ENCODE assay signal across 8 mouse cellular contexts in genomic region chr9:57765364-57766351, GRCm38 (mm10). TPM values are rescaled to one million over a fixed set of nuclear protein-coding genes. Genes with fewer than 3 reads are reported as not detected.
DNase-seq lines count a peak whose midpoint lies in the region; ATAC-seq and TF ChIP-seq lines count a peak whose summit lies in the region.

Clk3 (minus strand) TSS chr9:57765860.

- no peaks in the 10 kb centered on the region for H3K9me3 ChIP-seq in MEL (replicated peaks; ENCODE audit: insufficient read depth, low read length)
- H3K9me3 ChIP-seq in forebrain, embryonic 15.5 days, result no peaks in the 10 kb centered on the region
- H3K9me3 ChIP-seq in lung, embryonic 16.5 days (ENCODE audit: control insufficient read depth, low read length), result no peaks in the 10 kb centered on the region

- no peak for TF ChIP-seq CTCF in MEL (IDR thresholded peaks at IDR 0.05 in 2 of 3, conservative IDR thresholded peaks at IDR 0.05 in 1 of 3; ENCODE audit: control insufficient read depth in 1 of 3, insufficient read depth in 1 of 3, low read depth in 2 of 3, low read length in 3 of 3, poor library complexity in 1 of 3, severe bottlenecking in 1 of 3)

- peak; percentile 37 for ATAC-seq in forebrain, embryonic 15.5 days (replicated peaks)
- ATAC-seq in lung, embryonic 16.5 days (ENCODE audit: low read depth), result peak; percentile 55

- peak within 1 kb of the TSS; percentile 64 for H3K27ac ChIP-seq in MEL (ENCODE audit: control insufficient read depth, low read depth, low read length)
- H3K27ac ChIP-seq in forebrain, embryonic 15.5 days (replicated peaks), result peak within 1 kb of the TSS; percentile 99
- H3K27ac ChIP-seq in lung, embryonic 16.5 days (ENCODE audit: low read length), result peak within 1 kb of the TSS; percentile 95

- H3K9ac ChIP-seq in MEL (ENCODE audit: control insufficient read depth, low read depth, low read length, poor library complexity, severe bottlenecking), result peak within 1 kb of the TSS; percentile 96
- peak within 1 kb of the TSS; percentile 98 for H3K9ac ChIP-seq in forebrain, embryonic 15.5 days (replicated peaks)
- peak within 1 kb of the TSS; percentile 99 for H3K9ac ChIP-seq in lung, embryonic 16.5 days (ENCODE audit: low read length)

- peaks cover 0 to 1% of the 10 kb centered on the region in 2 experiments; a peak in 1 of 4 replicates for H3K27me3 ChIP-seq in MEL (ENCODE audit: control insufficient read depth in 1 of 2, insufficient read depth in 2 of 2, low read length in 2 of 2)
- no peaks in the 10 kb centered on the region for H3K27me3 ChIP-seq in forebrain, embryonic 15.5 days
- no peaks in the 10 kb centered on the region for H3K27me3 ChIP-seq in lung, embryonic 16.5 days (ENCODE audit: control insufficient read depth, insufficient read depth, low read depth, low read length)

- intact Hi-C loops in heart, postnatal 14 days (cut with DNase I), result loop anchor here (2.0 kb wide), 1 partner anchor 67 kb away; no protein-coding TSS in a partner anchor

- H3K4me1 ChIP-seq in MEL (ENCODE audit: control insufficient read depth in 1 of 2, insufficient read depth in 2 of 2, low read length in 2 of 2), result peaks cover 9 to 41% of the 10 kb centered on the region in 2 experiments
- H3K4me1 ChIP-seq in forebrain, embryonic 15.5 days, result peaks cover 34% of the 10 kb centered on the region
- peaks cover 28% of the 10 kb centered on the region for H3K4me1 ChIP-seq in lung, embryonic 16.5 days (replicated peaks; ENCODE audit: control insufficient read depth, insufficient read depth, low read length)

- peaks cover 3 to 29% of the 10 kb centered on the region in 2 experiments; a peak in 3 of 4 replicates for H3K36me3 ChIP-seq in MEL (ENCODE audit: control insufficient read depth in 1 of 2, insufficient read depth in 2 of 2, low read length in 2 of 2)
- peaks cover 5% of the 10 kb centered on the region for H3K36me3 ChIP-seq in forebrain, embryonic 15.5 days
- H3K36me3 ChIP-seq in lung, embryonic 16.5 days (ENCODE audit: control insufficient read depth, insufficient read depth, low read length), result peaks cover 3% of the 10 kb centered on the region

- peak within 1 kb of the TSS; percentile 95 for H3K4me2 ChIP-seq in forebrain, embryonic 15.5 days (replicated peaks)
- peak within 1 kb of the TSS; percentile 98 for H3K4me2 ChIP-seq in lung, embryonic 16.5 days (ENCODE audit: low read depth, low read length)

- no peak for TF ChIP-seq EP300 in MEL (IDR thresholded peaks at IDR 0.05; ENCODE audit: low read depth in 1 of 2, low read length in 2 of 2)

- no peak for TF ChIP-seq RAD21 in MEL (IDR thresholded peaks at IDR 0.05; ENCODE audit: low read depth, low read length)

- peaks cover 44% of the 10 kb centered on the region for H3K79me2 ChIP-seq in MEL (ENCODE audit: control insufficient read depth, insufficient read depth, low read length, poor library complexity)

- under 1% methylated on average over 93 of the region's 93 CpGs for WGBS in forebrain, embryonic 15.5 days
- under 1% methylated on average over 93 of the region's 93 CpGs for WGBS in lung, embryonic 16.5 days

- peak in 1 of 2 experiments; percentile 37; a peak in 1 of 4 replicates for TF ChIP-seq POLR2A in MEL (IDR thresholded peaks at IDR 0.05; ENCODE audit: control insufficient read depth in 1 of 2, insufficient read depth in 1 of 2, low read depth in 1 of 2, low read length in 2 of 2, poor library complexity in 1 of 2)

- peak within 1 kb of the TSS; percentile 96 to 97 for H3K4me3 ChIP-seq in MEL (ENCODE audit: control insufficient read depth in 1 of 2, insufficient read depth in 1 of 2, low read depth in 2 of 2, low read length in 2 of 2)
- H3K4me3 ChIP-seq in forebrain, embryonic 15.5 days, result peak within 1 kb of the TSS; percentile 88
- H3K4me3 ChIP-seq in lung, embryonic 16.5 days (ENCODE audit: low read length), result peak within 1 kb of the TSS; percentile 97

- DNase-seq in MEL (ENCODE audit: low read depth, low spot score), result no peak
- peak; percentile 72 for DNase-seq in cerebellum, adult 11 months
- DNase-seq in heart, postnatal 14 days, result peak; percentile 59 to 82
- DNase-seq in layer of hippocampus, adult 9-11 months, result peak; percentile 70
- DNase-seq in ovary, postnatal 14 days (ENCODE audit: low spot score), result peak; percentile 61
- DNase-seq in thymus, postnatal 14 days, result peak; percentile 84

TF ChIP-seq in MEL, 35 proteins besides CTCF, POLR2A, EP300 and RAD21:
- TF ChIP-seq USF1 (IDR thresholded peaks at IDR 0.05; ENCODE audit: low read depth, low read length) (no peak), MYC (IDR thresholded peaks at IDR 0.05; ENCODE audit: low read depth, low read length) (no peak), ELF1 (IDR thresholded peaks at IDR 0.05; ENCODE audit: low read depth, low read length) (no peak), ETS1 (IDR thresholded peaks at IDR 0.05; ENCODE audit: low read depth, low read length) (0 out of 2 replicates have a peak, but pooled peaks have one; percentile 13), TAL1 (IDR thresholded peaks at IDR 0.05; ENCODE audit: low read length) (no peak), GABPA (IDR thresholded peaks at IDR 0.05; ENCODE audit: low read depth, low read length) (no peak), USF2 (IDR thresholded peaks at IDR 0.05; ENCODE audit: borderline replicate concordance in 1 of 2, insufficient read depth in 1 of 2, low read depth in 1 of 2, low read length in 2 of 2) (no peak), E2F4 (IDR thresholded peaks at IDR 0.05; ENCODE audit: borderline replicate concordance, low read depth, low read length) (no peak), NELFE (IDR thresholded peaks at IDR 0.05; ENCODE audit: low read depth, low read length) (no peak), MAX (IDR thresholded peaks at IDR 0.05; ENCODE audit: low read length) (no peak), MYB (IDR thresholded peaks at IDR 0.05; ENCODE audit: low read depth, low read length) (no peak), POLR2AphosphoS2 (IDR thresholded peaks at IDR 0.05; ENCODE audit: low read length) (no peak), POLR2AphosphoS5 (IDR thresholded peaks at IDR 0.05; ENCODE audit: borderline replicate concordance, low read depth, low read length) (no peak), UBTF (IDR thresholded peaks at IDR 0.05; ENCODE audit: borderline replicate concordance, insufficient read depth, low read depth, low read length) (peak; percentile 80; the same call in 1 of the 2 replicates), CHD1 (IDR thresholded peaks at IDR 0.05; ENCODE audit: low read depth, low read length) (no peak), TBP (IDR thresholded peaks at IDR 0.05; ENCODE audit: low read depth, low read length) (no peak), ZNF384 (IDR thresholded peaks at IDR 0.05; ENCODE audit: low read depth, low read length) (peak; percentile 82), NRF1 (IDR thresholded peaks at IDR 0.05; ENCODE audit: insufficient read depth, low read depth, low read length, poor library complexity, severe bottlenecking) (0 out of 2 replicates have a peak, but pooled peaks have one; percentile 3), ZMIZ1 (IDR thresholded peaks at IDR 0.05; ENCODE audit: low read depth, low read length) (0 out of 2 replicates have a peak, but pooled peaks have one; percentile 5), TCF12 (IDR thresholded peaks at IDR 0.05; ENCODE audit: low read depth, low read length) (peak; percentile 10; the same call in 1 of the 2 replicates), SIN3A (IDR thresholded peaks at IDR 0.05; ENCODE audit: low read length) (no peak), MXI1 (IDR thresholded peaks at IDR 0.05; ENCODE audit: low read depth, low read length) (peak; percentile 13; the same call in 1 of the 2 replicates), GATA1 (IDR thresholded peaks at IDR 0.05; ENCODE audit: low read depth, low read length) (no peak)

RNA-seq across cellular contexts. Expression of gene Clk3, which starts in this region (rescaled TPM):
- total RNA-seq in MEL (2012; rRNA removed), result 28.8 and 31.2 TPM in 2 replicates
- polyA plus RNA-seq in MEL (2012; ENCODE audit: insufficient read depth in 1 of 2, insufficient read length in 2 of 2, low read depth in 1 of 2, low replicate concordance in 2 of 2, missing spikeins in 1 of 2), result 10 to 100 TPM in 1 of 2 experiments, not detected in 1; 65.6 TPM
- polyA plus RNA-seq in forebrain, embryonic 15.5 days (2015; fragmentation: Nextera tagmentation; extraction: Ambion mirVana), result 88.6 and 93.0 TPM in 2 replicates
- total RNA-seq in heart, postnatal 14 days (2021), result 10 to 100 TPM; 32.7 to 40.8 TPM
- 76.6 and 89.5 TPM in 2 replicates for polyA plus RNA-seq in lung, embryonic 16.5 days (2015; fragmentation: Nextera tagmentation; extraction: Ambion mirVana)
